Mouse (Mus musculus): Measurements from ENCODE around the gene Tmc8. TPM values are rescaled to one million over a fixed set of nuclear protein-coding genes. Genes with fewer than 3 reads are reported as not detected.

The Tmc8 gene
- 0.78 and 0.93 TPM in 2 replicates for polyA plus RNA-seq (2016; fragmentation: Nextera tagmentation; extraction: Ambion mirVana)

DNA sequence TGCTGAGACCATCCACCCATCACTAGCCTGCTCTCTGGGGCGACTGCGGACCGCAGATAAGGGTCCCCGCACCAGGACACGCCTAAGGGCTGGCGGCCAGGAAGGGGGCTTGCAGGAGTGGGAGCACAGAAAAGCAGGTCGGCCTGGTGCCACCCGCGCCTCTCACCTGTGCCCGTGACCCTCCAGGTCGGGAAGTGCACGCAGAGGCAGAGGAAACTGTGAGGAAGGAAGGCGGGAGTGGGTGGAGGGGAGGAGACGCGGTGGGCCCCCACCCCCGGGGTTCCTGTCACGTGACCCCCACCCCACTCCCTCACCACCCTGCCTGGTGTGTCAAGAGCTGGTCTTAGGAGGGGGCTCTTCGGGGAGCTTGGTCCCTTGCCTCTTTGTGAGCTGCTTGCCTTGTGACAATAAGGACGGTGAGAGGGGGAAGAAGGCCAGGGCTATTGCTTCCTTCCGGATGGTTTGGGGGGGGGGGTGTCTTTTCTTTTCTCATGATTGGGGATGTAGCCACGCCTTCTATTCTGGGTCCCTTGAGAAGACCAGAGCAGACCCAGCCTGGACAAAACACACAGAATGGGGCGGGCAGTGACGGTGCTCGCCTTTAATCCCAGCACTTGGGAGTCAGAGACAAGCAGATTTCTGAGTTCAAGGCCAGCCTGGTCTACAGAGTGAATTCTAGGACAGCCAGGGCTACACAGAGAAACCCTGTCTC lies at the start of gene Tmc8, which contains the start of gene Tmc6:
Tmc8 (plus strand) TSS at position 84 of the 712 bp plus-strand sequence.
Tmc6 (minus strand) TSS at position 206 of the 712 bp plus-strand sequence.
- Histone ChIP-seq H3K27me3 (ENCODE audit: low read depth, poor library complexity, severe bottlenecking) (peaks cover 87% of the 10 kb centered on the region), H3K4me1 (peaks cover 61% of the 10 kb centered on the region)
- 34% methylated on average over 24 of the region's 24 CpGs for WGBS

DNA sequence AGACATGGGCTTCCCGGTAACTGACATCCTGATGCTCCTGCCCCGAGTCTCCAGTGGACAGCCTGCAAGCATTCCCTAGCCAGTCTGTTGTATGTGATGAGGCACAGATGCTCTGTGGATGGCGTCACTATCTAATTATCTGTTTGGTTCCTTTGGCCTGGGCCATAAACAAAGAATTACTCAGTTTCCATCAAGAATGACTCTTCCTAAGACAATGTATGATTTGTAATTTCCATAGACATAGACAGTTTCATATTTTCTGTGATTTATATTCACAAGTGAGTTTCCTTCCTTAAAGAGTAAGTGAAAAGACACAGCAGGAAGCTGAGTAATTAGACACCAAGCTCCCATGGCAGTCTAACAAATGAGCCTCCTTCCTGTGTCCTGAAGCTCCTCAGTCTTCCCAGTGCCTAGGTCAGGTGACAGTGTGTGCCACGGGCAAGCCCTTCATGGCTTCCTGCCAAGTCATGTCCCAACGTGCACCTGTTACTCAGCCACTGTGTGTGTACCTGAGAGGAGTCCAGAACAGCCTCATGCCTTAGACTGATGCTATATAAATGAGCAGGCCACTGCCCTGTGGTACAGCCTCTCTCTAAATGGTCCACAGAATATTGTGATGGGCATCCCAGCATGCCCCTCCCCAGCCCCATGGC lies 45.7 kb upstream of the Tmc8 start:
- no peaks in the 10 kb centered on the region for H3K27me3 ChIP-seq (ENCODE audit: low read depth, poor library complexity, severe bottlenecking)
- no peak overlapping the region for H3K27ac ChIP-seq (replicated peaks)
- WGBS: 90% methylated on average over 5 of the region's 5 CpGs
- H3K9me3 ChIP-seq (replicated peaks): no peaks in the 10 kb centered on the region
- peaks cover 90% of the 10 kb centered on the region for H3K36me3 ChIP-seq
- DNase-seq (ENCODE audit: low spot score): no peak
- H3K4me3 ChIP-seq: no peak overlapping the region
- H3K4me1 ChIP-seq: no peaks in the 10 kb centered on the region

More for the DNA sequence above, at the start of gene Tmc8, which contains the start of gene Tmc6:
- Histone ChIP-seq H3K36me3 (no peaks in the 10 kb centered on the region), H3K9me3 (replicated peaks) (no peaks in the 10 kb centered on the region), H3K4me3 (peak within 1 kb of the TSS; percentile 58), H3K27ac (replicated peaks) (peak within 1 kb of the TSS; percentile 69)
- DNase-seq (ENCODE audit: low spot score): no peak

DNA sequence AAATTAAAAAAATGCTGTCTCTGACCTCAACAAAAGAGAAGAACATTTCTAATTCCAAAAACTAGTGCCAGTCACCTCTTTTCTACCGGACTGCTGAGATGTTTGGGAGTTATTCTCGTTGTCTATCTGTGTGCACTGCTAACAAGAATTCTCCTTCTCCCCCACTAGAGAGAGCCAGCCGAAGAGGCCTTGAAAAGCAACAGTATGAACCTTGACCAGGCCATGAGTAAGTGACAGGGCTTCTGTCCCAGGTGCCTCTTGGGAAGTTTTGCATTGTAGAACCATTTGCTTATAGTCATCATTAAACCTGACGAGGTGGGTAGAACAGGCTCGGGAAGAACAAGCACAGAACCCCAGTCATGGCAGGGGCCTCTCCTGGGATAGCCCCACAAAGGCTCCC lies 43.8 kb upstream of the Tmc8 start:
- H3K27ac ChIP-seq (replicated peaks): no peak overlapping the region
- H3K4me1 ChIP-seq: no peaks in the 10 kb centered on the region
- no peak overlapping the region for H3K4me3 ChIP-seq
- DNase-seq (ENCODE audit: low spot score): no peak
- no peaks in the 10 kb centered on the region for H3K9me3 ChIP-seq (replicated peaks)
- H3K27me3 ChIP-seq (ENCODE audit: low read depth, poor library complexity, severe bottlenecking): no peaks in the 10 kb centered on the region
- H3K36me3 ChIP-seq: peaks cover 98% of the 10 kb centered on the region
- WGBS: 92% methylated on average over 5 of the region's 5 CpGs

DNA sequence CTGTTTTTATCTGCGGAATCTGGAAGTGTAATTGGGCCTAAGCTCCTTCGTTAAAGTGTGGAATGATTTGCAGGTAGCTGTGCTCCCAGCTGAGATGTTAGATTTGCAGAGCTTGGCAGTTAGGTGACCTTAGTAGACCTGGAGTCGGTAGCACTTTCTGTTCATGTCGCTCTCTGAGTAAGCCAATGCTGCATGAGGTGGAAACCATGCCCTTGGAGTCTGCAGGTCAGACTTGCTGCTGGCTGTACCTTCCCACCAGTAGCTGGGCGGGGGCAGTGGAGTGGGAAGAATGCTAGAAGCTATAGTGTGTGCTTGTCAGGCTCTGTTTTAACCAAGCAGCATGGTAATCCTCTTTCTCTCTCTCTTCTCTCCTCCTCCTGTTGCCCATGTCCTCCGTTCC lies 40.7 kb upstream of the Tmc8 start:
- Histone ChIP-seq H3K4me1 (no peaks in the 10 kb centered on the region), H3K9me3 (replicated peaks) (no peaks in the 10 kb centered on the region), H3K36me3 (peaks cover 100% of the 10 kb centered on the region), H3K27me3 (ENCODE audit: low read depth, poor library complexity, severe bottlenecking) (no peaks in the 10 kb centered on the region), H3K27ac (replicated peaks) (no peak overlapping the region), H3K4me3 (no peak overlapping the region)
- WGBS: 92% methylated on average over 6 of the region's 6 CpGs
- no peak for DNase-seq (ENCODE audit: low spot score)

DNA sequence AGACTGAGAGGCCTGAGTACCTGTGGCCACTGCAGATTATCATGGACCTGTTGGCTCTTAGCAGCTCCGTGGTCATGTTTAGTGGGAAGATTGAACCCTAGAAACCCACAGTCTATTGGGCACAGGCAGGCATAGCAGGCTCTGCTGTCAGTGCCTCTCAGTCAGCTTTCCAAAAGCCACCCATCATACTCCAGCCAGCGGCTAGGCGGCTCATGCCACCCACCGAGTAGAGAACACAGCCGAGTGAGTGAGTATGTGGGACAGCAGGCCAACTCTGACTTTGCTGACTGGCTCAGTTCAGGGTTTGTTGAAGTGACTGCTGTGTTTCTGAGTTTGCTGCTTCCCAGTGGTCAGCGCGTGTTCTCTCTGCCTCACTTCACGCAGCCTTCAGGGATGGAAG lies 39.6 kb upstream of the Tmc8 start:
- H3K36me3 ChIP-seq: peaks cover 100% of the 10 kb centered on the region
- DNase-seq (ENCODE audit: low spot score): no peak
- no peak overlapping the region for H3K27ac ChIP-seq (replicated peaks)
- no peaks in the 10 kb centered on the region for H3K27me3 ChIP-seq (ENCODE audit: low read depth, poor library complexity, severe bottlenecking)
- H3K4me1 ChIP-seq: no peaks in the 10 kb centered on the region
- no peaks in the 10 kb centered on the region for H3K9me3 ChIP-seq (replicated peaks)
- no peak overlapping the region for H3K4me3 ChIP-seq
- WGBS: 91% methylated on average over 8 of the region's 8 CpGs

DNA sequence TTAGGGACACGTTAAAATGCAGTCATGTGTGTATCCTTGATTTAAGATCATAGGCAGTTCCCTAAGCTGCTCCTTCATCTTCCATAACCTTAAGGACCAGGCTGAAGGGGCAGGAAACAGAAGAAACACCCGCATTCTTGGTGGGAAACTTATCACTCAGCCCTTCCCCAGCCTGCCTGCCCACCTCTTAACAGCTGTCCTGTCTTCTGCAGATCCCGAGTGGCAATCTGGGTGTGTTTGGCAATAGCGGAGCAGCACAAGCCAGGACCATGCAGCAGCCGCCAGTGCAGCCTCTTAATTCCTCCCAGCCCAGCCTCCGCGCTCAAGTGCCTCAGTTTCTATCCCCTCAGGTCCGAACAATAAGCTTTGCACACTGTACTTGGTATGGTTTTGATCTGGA lies 39.2 kb upstream of the Tmc8 start:
- no peaks in the 10 kb centered on the region for H3K9me3 ChIP-seq (replicated peaks)
- no peak for DNase-seq (ENCODE audit: low spot score)
- peaks cover 100% of the 10 kb centered on the region for H3K36me3 ChIP-seq
- 90% methylated on average over 8 of the region's 8 CpGs for WGBS
- no peaks in the 10 kb centered on the region for H3K4me1 ChIP-seq
- no peak overlapping the region for H3K4me3 ChIP-seq
- no peaks in the 10 kb centered on the region for H3K27me3 ChIP-seq (ENCODE audit: low read depth, poor library complexity, severe bottlenecking)
- no peak overlapping the region for H3K27ac ChIP-seq (replicated peaks)

DNA sequence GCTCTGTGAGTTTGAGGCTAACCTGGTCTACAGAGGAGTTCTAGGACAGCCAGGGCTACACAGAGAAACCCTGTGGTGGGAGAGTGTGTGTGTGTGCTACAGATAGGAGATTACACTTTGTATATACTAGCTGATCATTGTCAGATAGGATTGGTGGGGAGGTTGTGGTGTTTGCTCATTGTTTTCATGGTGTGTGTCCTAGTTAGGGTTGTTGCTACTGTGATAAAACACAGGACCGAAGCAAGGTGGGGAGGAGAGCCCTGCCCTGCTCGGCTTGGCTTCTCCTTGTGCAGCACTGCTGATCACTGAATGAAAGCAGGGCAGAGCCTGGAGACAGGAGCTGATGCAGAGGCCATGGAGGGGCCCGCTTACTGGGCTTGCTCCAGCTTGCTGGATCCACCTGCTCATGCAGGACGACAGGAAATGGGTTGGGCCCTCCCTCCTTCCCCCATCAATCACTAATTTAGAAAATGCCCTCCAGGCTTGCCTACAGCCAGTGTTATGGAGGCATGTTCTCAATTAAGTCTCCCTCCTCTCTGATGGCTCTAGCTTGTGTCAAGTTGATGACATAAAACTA lies 38.3 kb upstream of the Tmc8 start:
- WGBS: 83% methylated on average over 4 of the region's 4 CpGs
- no peaks in the 10 kb centered on the region for H3K9me3 ChIP-seq (replicated peaks)
- no peaks in the 10 kb centered on the region for H3K27me3 ChIP-seq (ENCODE audit: low read depth, poor library complexity, severe bottlenecking)
- H3K27ac ChIP-seq (replicated peaks): no peak overlapping the region
- peaks cover 100% of the 10 kb centered on the region for H3K36me3 ChIP-seq
- DNase-seq (ENCODE audit: low spot score): no peak
- H3K4me1 ChIP-seq: no peaks in the 10 kb centered on the region
- no peak overlapping the region for H3K4me3 ChIP-seq

DNA sequence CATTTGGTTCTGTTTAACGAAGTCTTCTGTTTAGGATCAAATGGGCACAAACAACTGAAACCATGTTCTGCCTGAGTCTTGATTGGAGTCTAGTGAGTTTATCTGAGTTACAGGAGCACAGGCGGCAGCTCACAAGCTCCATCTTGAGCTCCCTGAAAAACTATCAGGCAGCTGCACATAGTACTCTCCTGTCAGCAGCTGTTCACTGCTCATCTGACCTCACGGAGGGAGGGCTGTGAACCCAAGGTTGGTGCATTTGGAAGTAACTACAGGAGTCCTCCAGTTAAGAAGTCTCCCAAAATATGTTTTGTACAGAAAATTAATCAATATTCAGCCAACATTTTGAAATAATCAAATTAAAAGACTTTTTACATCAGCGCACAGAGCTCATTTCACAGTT lies 33.2 kb upstream of the Tmc8 start:
- no peak for DNase-seq (ENCODE audit: low spot score)
- Histone ChIP-seq H3K27me3 (ENCODE audit: low read depth, poor library complexity, severe bottlenecking) (no peaks in the 10 kb centered on the region), H3K4me1 (no peaks in the 10 kb centered on the region), H3K27ac (replicated peaks) (no peak overlapping the region), H3K36me3 (peaks cover 100% of the 10 kb centered on the region), H3K4me3 (no peak overlapping the region), H3K9me3 (replicated peaks) (no peaks in the 10 kb centered on the region)
- 89% methylated on average over 4 of the region's 4 CpGs for WGBS

DNA sequence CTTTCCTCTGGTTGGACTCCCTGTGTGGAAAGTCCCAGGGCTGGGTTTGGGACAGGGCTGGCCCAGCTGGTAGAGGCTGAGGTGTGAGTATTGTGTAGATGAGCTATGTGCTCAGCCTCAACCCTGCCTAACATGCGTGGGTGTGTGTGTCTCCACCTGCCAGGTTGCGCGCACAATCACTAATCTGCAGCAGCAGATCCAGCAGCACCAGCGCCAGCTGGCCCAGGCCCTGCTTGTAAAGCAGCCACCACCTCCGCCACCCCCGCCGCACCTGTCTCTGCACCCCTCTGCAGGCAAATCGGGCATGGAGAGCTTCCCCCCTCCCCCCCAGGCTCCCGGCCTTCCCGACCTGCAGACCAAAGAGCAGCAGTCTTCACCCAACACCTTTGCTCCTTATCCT lies 32.5 kb upstream of the Tmc8 start:
- 97% methylated on average over 10 of the region's 10 CpGs for WGBS
- no peak overlapping the region for H3K4me3 ChIP-seq
- H3K27ac ChIP-seq (replicated peaks): no peak overlapping the region
- H3K4me1 ChIP-seq: no peaks in the 10 kb centered on the region
- no peak for DNase-seq (ENCODE audit: low spot score)
- no peaks in the 10 kb centered on the region for H3K9me3 ChIP-seq (replicated peaks)
- H3K36me3 ChIP-seq: peaks cover 100% of the 10 kb centered on the region
- H3K27me3 ChIP-seq (ENCODE audit: low read depth, poor library complexity, severe bottlenecking): no peaks in the 10 kb centered on the region

DNA sequence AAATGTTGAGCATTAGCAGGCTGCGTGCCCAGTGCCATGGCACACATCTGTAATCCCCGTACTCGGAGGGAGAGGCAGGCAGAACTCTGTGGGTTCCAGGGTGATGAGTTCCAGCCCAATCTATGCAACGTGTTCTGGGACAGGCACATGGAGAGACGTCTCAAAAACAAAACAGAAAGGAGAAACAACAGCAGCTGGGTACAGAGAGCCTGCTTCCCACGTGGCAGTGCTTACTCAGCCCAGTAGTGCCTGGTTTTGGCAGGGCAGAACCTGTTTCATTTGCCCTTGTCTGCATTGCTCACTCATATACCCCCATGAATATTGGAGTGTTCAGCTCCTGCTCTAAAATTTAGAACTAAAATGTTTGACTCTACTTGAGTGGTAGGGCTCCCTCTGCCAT lies 30.3 kb upstream of the Tmc8 start:
- no peaks in the 10 kb centered on the region for H3K4me1 ChIP-seq
- H3K9me3 ChIP-seq (replicated peaks): no peaks in the 10 kb centered on the region

DNA sequence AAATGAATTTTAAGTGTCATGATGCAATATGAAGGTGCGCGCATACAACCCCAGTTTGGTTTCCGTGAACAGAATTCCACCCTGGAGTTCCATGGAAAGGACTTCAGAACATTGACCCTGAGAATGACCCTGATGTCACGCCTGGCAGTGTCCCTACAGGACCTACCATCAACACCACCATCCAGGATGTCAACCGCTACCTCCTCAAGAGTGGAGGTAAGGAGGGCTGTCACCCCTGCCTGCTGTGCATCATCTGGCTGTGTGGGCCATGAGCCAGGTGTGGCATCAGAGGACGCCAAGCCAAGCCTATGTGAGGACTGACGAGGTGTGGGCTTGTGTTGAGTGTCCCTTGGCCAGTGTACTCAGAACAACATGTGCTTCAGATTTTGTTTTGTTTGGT lies 26.0 kb upstream of the Tmc8 start:
- DNase-seq (ENCODE audit: low spot score): no peak
- no peak overlapping the region for H3K27ac ChIP-seq (replicated peaks)
- H3K4me3 ChIP-seq: no peak overlapping the region
- no peaks in the 10 kb centered on the region for H3K9me3 ChIP-seq (replicated peaks)
- H3K4me1 ChIP-seq: no peaks in the 10 kb centered on the region
- WGBS: 97% methylated on average over 7 of the region's 7 CpGs
- no peaks in the 10 kb centered on the region for H3K27me3 ChIP-seq (ENCODE audit: low read depth, poor library complexity, severe bottlenecking)
- peaks cover 100% of the 10 kb centered on the region for H3K36me3 ChIP-seq

More for the DNA sequence above, 30.3 kb upstream of the Tmc8 start:
- 89% methylated on average over 6 of the region's 6 CpGs for WGBS
- H3K36me3 ChIP-seq: peaks cover 100% of the 10 kb centered on the region
- no peak for DNase-seq (ENCODE audit: low spot score)
- no peak overlapping the region for H3K27ac ChIP-seq (replicated peaks)
- no peaks in the 10 kb centered on the region for H3K27me3 ChIP-seq (ENCODE audit: low read depth, poor library complexity, severe bottlenecking)
- H3K4me3 ChIP-seq: no peak overlapping the region

DNA sequence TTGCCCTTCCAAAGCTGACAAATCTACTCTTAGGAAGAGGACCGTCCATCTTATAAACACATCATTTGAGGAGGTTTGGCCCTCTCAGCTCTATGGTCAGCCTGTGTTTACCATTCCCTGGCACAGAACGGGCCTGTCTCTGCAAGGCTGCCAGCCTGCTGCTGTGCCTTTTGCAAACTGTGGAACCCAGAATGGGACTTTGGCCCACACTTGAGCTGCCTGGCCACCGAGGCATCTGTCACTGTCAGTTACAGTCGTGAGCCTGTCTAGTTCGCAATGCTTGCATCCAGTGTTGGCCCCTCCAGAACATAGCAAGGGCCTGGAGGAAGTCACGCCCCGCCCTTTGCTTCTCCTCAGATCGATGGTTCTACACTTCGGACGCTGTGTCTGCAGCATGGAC lies 22.6 kb upstream of the Tmc8 start:
- WGBS: 92% methylated on average over 10 of the region's 10 CpGs
- Histone ChIP-seq H3K27me3 (ENCODE audit: low read depth, poor library complexity, severe bottlenecking) (no peaks in the 10 kb centered on the region), H3K4me1 (no peaks in the 10 kb centered on the region), H3K4me3 (no peak overlapping the region), H3K27ac (replicated peaks) (no peak overlapping the region), H3K9me3 (replicated peaks) (no peaks in the 10 kb centered on the region), H3K36me3 (peaks cover 93% of the 10 kb centered on the region)
- no peak for DNase-seq (ENCODE audit: low spot score)

Measured in midbrain, embryonic 10.5 days (tissue).